In genomic region chr11:117475669-117476068, GRCm38 (mm10) we compare ENCODE assay signal across 10 mouse cellular contexts. TPM values are rescaled to one million over a fixed set of nuclear protein-coding genes. Genes with fewer than 3 reads are reported as not detected.
DNase-seq lines count a peak whose midpoint lies in the region; ATAC-seq lines count a peak whose summit lies in the region.
"Had no signal": no experiment of that assay in that cellular context is flagged by ENCODE, and none has a peak within 500 bp of the region (broad histone marks: within the 10 kb centered on the region; RNA-seq: fewer than 3 reads in every experiment).

No protein-coding gene starts in this region.

- no peak for ATAC-seq in hindbrain, embryonic 12.5 days (ENCODE audit: low FRiP score)
- no peak for ATAC-seq in hindbrain, embryonic 14.5 days (ENCODE audit: low FRiP score)
- no peak for ATAC-seq in heart, embryonic 16.5 days (replicated peaks; ENCODE audit: extremely low read depth, insufficient read depth, low FRiP score)

- no peaks in the 10 kb centered on the region for H3K9me3 ChIP-seq in hindbrain, embryonic 12.5 days (replicated peaks)
- H3K9me3 ChIP-seq in hindbrain, embryonic 14.5 days (ENCODE audit: control insufficient read depth, low read length), result no peaks in the 10 kb centered on the region
- H3K9me3 ChIP-seq in heart, embryonic 16.5 days (replicated peaks; ENCODE audit: control insufficient read depth, low read length), result peaks cover 4% of the 10 kb centered on the region; the same call in 1 of the 2 replicates

- no peak for DNase-seq in hindbrain, embryonic 14.5 days (ENCODE audit: low spot score)
- DNase-seq in adrenal gland, postnatal 14 days, result peak; percentile 67
- peak; percentile 46 for DNase-seq in liver
- no peak for DNase-seq in frontal cortex, postnatal 10 days (ENCODE audit: low spot score in 2 of 2)
- DNase-seq in cerebellum, adult 11 months, result no peak
- DNase-seq in right cerebral cortex, adult 18-20 months, result no peak

- no peak overlapping the region for H3K9ac ChIP-seq in hindbrain, embryonic 12.5 days
- no peak overlapping the region for H3K9ac ChIP-seq in hindbrain, embryonic 14.5 days
- H3K9ac ChIP-seq in heart, embryonic 16.5 days (ENCODE audit: low read length), result no peak overlapping the region

- 32% methylated on average over 10 of the region's 10 CpGs for WGBS in hindbrain, embryonic 12.5 days
- WGBS in hindbrain, embryonic 14.5 days, result 38% methylated on average over 10 of the region's 10 CpGs
- 23% methylated on average over 10 of the region's 10 CpGs for WGBS in heart, embryonic 16.5 days

- H3K36me3 ChIP-seq in hindbrain, embryonic 12.5 days, result no peaks in the 10 kb centered on the region
- H3K36me3 ChIP-seq in hindbrain, embryonic 14.5 days (replicated peaks; ENCODE audit: control insufficient read depth, insufficient read depth), result no peaks in the 10 kb centered on the region
- H3K36me3 ChIP-seq in heart, embryonic 16.5 days (ENCODE audit: control insufficient read depth, insufficient read depth), result no peaks in the 10 kb centered on the region

- 0 out of 2 replicates have a peak, but pooled peaks cover 6% of the 10 kb centered on the region for H3K27me3 ChIP-seq in hindbrain, embryonic 12.5 days
- no peaks in the 10 kb centered on the region for H3K27me3 ChIP-seq in hindbrain, embryonic 14.5 days (ENCODE audit: control insufficient read depth, insufficient read depth, low read length)
- H3K27me3 ChIP-seq in heart, embryonic 16.5 days (ENCODE audit: control insufficient read depth, insufficient read depth, low read length), result no peaks in the 10 kb centered on the region; the same call in 1 of the 2 replicates

- H3K4me2 ChIP-seq in hindbrain, embryonic 12.5 days (replicated peaks), result 0 out of 2 replicates have a peak overlapping the region, but pooled peaks have one; percentile 3
- no peak overlapping the region for H3K4me2 ChIP-seq in hindbrain, embryonic 14.5 days (replicated peaks)
- H3K4me2 ChIP-seq in heart, embryonic 16.5 days (ENCODE audit: low read depth, low read length), result peak overlapping the region; percentile 27; the same call in 1 of the 2 replicates

- peaks cover 40% of the 10 kb centered on the region for H3K4me1 ChIP-seq in hindbrain, embryonic 12.5 days
- H3K4me1 ChIP-seq in hindbrain, embryonic 14.5 days (replicated peaks; ENCODE audit: control insufficient read depth, insufficient read depth, low read length), result peaks cover 25% of the 10 kb centered on the region
- H3K4me1 ChIP-seq in heart, embryonic 16.5 days (ENCODE audit: control insufficient read depth, insufficient read depth, low read length), result peaks cover 9% of the 10 kb centered on the region

- H3K27ac ChIP-seq in hindbrain, embryonic 12.5 days, result no peak overlapping the region
- H3K27ac ChIP-seq in hindbrain, embryonic 14.5 days, result no peak overlapping the region
- H3K27ac ChIP-seq in heart, embryonic 16.5 days (ENCODE audit: low read length), result no peak overlapping the region

- no peak overlapping the region for H3K4me3 ChIP-seq in hindbrain, embryonic 12.5 days
- no peak overlapping the region for H3K4me3 ChIP-seq in hindbrain, embryonic 14.5 days (replicated peaks; ENCODE audit: low read length)
- no peak overlapping the region; the same call in 1 of the 2 replicates for H3K4me3 ChIP-seq in heart, embryonic 16.5 days (ENCODE audit: low read length)

RNA-seq across cellular contexts. Expression of gene Gm11733, which starts 8.5 kb away (rescaled TPM):
- polyA plus RNA-seq in hindbrain, embryonic 12.5 days (2016; fragmentation: Nextera tagmentation; extraction: Ambion mirVana), result not detected in 2 replicates
- not detected in 2 replicates for polyA plus RNA-seq in hindbrain, embryonic 14.5 days (2014; fragmentation: Nextera tagmentation; extraction: Ambion mirVana)
- total RNA-seq in adrenal gland, postnatal 14 days (2021), result not detected in 2 replicates
- not detected in 2 replicates for polyA plus RNA-seq in heart, embryonic 16.5 days (2015; fragmentation: Nextera tagmentation; extraction: Ambion mirVana)
- total RNA-seq: adrenal gland, adult 18-20 months had no signal
- polyA plus RNA-seq: liver, embryonic 16.5 days had no signal

Comparison
In these comparisons a context has a peak if more than half of its experiments do, and no peak if none do; other contexts are left out.
1. DNase-seq: peak in adrenal gland, postnatal 14 days (single experiment) and liver (single experiment); none in hindbrain, embryonic 14.5 days (single experiment), frontal cortex, postnatal 10 days (0 of 2), cerebellum, adult 11 months (single experiment) and right cerebral cortex, adult 18-20 months (single experiment).